Mouse (Mus musculus) limb, embryonic 12.5 days (tissue): ENCODE measurements around the gene Slc44a1. TPM values are rescaled to one million over a fixed set of nuclear protein-coding genes. Genes with fewer than 3 reads are reported as not detected.

Experiments used
- ATAC-seq: fragments of 200-750 bp; cut with Nextera tagmentation; 2 replicates; pipeline ENCODE4 v1.8.0; 2017; ENCODE audit warnings: low read depth, moderate TSS enrichment; ENCODE audit not compliant: insufficient number of reproducible peaks, insufficient read depth, low FRiP score, low TSS enrichment
- H3K27ac ChIP-seq: fragments of 300-500 bp; sonication (generic); 2 replicates; pipeline ENCODE4 v1.5.1; 2016; ENCODE audit warnings: mild to moderate bottlenecking, moderate library complexity
- H3K27me3 ChIP-seq: fragments of 300-500 bp; sonication (generic); 2 replicates; pipeline ENCODE4 v1.6.1; 2016; ENCODE audit warnings: mild to moderate bottlenecking, moderate library complexity
- H3K36me3 ChIP-seq: fragments of 300-500 bp; sonication (generic); 2 replicates; pipeline ENCODE4 v1.6.1; 2016; ENCODE audit warnings: mild to moderate bottlenecking, moderate library complexity
- H3K4me1 ChIP-seq: fragments of 300-500 bp; sonication (generic); replicated peaks from 2 replicates; pipeline ENCODE4 v1.6.1; 2016
- H3K4me2 ChIP-seq: fragments of 300-500 bp; sonication (generic); 2 replicates; pipeline ENCODE4 v1.6.1; 2016; ENCODE audit warnings: mild to moderate bottlenecking, moderate library complexity
- H3K4me3 ChIP-seq: fragments of 300-500 bp; sonication (generic); replicated peaks from 2 replicates; pipeline ENCODE4 v1.5.1; 2016; ENCODE audit warnings: mild to moderate bottlenecking
- H3K9ac ChIP-seq: fragments of 300-500 bp; sonication (generic); replicated peaks from 2 replicates; pipeline ENCODE4 v1.6.1; 2016; ENCODE audit warnings: mild to moderate bottlenecking, moderate library complexity
- H3K9me3 ChIP-seq: fragments of 300-500 bp; sonication (generic); 2 replicates; pipeline ENCODE4 v1.6.1; 2016; ENCODE audit warnings: mild to moderate bottlenecking, moderate library complexity
- WGBS: fragments of 180-500 bp; shearing (Covaris S2); methylation state at CpG from one replicate; pipeline ENCODE4 v1.1.7; 2016; 5-methylcytosine and 5-hydroxymethylcytosine counted together
- polyA plus RNA-seq: library from polyadenylated mRNA; unstranded; fragments of >200 nt; fragmentation: Nextera tagmentation; extraction: Ambion mirVana; gene quantifications from 2 replicates; pipeline ENCODE4 v1.2.1, GENCODE M21; 2016

The Slc44a1 gene
- polyA plus RNA-seq, 1 experiment from 2014 or later = 34.5 TPM

DNA sequence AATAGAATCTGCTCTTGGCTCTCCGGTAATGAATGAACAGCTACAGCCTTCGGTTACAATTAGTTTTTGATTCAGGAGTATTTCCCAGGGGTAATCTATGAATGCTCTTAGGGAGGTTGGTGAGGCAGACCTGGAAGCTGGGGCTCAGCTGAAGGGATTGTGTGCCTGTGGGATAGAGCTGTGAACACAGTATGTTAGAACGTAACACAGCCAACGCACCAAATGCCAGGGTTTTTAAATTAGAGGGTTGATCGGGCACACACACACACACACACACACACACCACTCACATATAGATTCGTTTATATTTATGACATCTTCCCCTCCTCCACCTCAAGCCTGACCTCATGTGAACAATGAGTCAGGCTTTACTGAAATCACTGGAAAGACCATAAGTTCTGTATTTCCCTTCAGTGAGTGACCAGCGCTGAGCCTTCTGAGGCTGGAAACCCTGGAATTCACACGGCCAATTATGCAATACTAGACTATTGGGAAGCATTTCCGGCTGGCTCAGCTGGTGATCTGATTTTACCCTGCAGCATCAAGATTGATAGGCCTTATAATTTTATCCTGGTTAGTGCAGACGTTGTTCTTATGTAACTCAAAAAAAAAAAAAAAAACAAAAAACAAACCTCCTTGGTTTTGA lies 3.0 kb upstream of the Slc44a1 start:
- 50% methylated on average over 10 of the region's 10 CpGs for WGBS
- ATAC-seq = no peak

DNA sequence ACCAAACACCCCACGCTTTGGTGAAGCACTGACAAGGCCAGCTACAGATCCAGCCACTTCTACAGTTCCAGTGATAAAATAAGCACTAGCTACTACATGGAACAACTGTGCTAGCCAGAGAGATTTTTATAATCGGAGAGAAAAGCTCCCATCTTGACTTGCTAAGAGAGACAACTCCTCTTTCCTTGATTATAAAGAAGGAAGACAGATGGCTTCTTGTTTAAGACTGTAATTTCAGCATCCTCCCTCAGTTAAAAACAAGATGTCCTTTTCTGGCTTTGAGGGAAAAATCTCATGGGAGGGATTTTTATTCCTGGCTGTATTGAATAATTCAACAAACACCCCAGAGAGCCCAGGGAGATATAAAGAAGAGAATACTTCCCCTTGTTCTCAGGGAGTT lies 1.8 kb upstream of the Slc44a1 start:
- no peak overlapping the region for H3K9ac ChIP-seq
- H3K9me3 ChIP-seq = no peaks in the 10 kb centered on the region
- H3K4me1 ChIP-seq = peaks cover 51% of the 10 kb centered on the region
- no peak overlapping the region for H3K4me3 ChIP-seq
- no peaks in the 10 kb centered on the region for H3K27me3 ChIP-seq
- H3K36me3 ChIP-seq = no peaks in the 10 kb centered on the region
- 73% methylated on average over 2 of the region's 2 CpGs for WGBS
- ATAC-seq = no peak
- peak overlapping the region; percentile 2; the same call in 1 of the 2 replicates for H3K4me2 ChIP-seq
- peak overlapping the region; percentile 17; the same call in 1 of the 2 replicates for H3K27ac ChIP-seq

More for the DNA sequence above, 3.0 kb upstream of the Slc44a1 start:
- peaks cover 39% of the 10 kb centered on the region for H3K4me1 ChIP-seq
- H3K27ac ChIP-seq = peak overlapping the region; percentile 59; the same call in 1 of the 2 replicates
- H3K36me3 ChIP-seq = no peaks in the 10 kb centered on the region
- no peak overlapping the region for H3K4me2 ChIP-seq
- H3K27me3 ChIP-seq = no peaks in the 10 kb centered on the region
- H3K4me3 ChIP-seq = no peak overlapping the region
- no peaks in the 10 kb centered on the region for H3K9me3 ChIP-seq
- H3K9ac ChIP-seq = no peak overlapping the region

DNA sequence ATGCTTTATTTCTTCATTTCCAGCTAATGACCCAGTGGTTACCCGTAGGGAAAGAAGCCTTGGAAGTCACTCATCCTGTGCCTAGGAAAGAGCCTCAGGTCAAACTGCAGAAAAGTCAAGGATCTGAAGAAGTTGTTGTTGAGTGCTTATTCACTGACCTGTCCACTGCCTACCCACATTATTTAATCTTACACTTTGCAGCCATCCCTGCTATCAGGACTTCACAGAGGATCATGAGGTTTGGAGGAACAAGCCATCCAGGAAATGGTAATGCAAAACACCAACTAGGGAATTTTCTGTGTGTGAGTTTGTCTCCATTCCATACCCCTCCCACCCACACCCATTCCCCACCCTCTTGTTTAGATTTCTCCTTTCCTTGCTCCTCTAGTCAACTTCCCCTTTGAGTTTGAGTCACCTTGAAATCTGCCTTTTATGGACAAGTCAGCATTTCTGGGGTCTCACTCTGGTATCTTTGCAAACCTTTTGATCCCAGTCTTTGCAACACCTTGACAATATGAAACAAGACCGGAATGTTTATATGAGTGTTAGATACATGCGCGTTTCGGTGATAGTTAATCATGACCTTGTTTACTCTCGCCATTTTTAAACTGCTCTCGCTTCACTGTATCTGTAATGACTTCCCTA lies 1.3 kb upstream of the Slc44a1 start:
- Histone ChIP-seq H3K4me3 (peak overlapping the region; percentile 81; the same call in 1 of the 2 replicates), H3K9ac (no peak overlapping the region), H3K27me3 (no peaks in the 10 kb centered on the region), H3K27ac (no peak overlapping the region), H3K4me2 (peak overlapping the region; percentile 98), H3K9me3 (no peaks in the 10 kb centered on the region), H3K36me3 (no peaks in the 10 kb centered on the region), H3K4me1 (peaks cover 53% of the 10 kb centered on the region)
- no peak for ATAC-seq
- 77% methylated on average over 7 of the region's 7 CpGs for WGBS

DNA sequence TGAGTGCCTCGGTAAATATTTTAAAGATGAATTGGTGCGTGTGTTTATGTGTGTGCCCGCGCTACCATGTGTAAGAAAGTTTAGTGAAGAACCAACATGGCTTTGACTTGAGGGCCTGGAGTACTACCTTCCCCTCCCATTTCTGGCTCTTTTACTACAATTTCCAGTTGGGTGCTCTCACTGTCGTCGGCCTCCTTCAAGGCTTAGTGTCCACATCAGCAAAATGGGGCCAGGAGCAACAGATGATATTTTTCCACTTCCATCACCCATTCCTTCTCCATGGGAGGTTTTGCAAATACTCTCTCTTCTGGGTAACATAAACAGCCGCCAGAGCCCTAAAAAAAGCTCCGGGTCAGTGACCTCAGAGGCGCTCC lies 590 bp upstream of the Slc44a1 start:
- no peak for ATAC-seq
- peak overlapping the region; percentile 82 for H3K27ac ChIP-seq
- H3K4me2 ChIP-seq = peak overlapping the region; percentile 98
- H3K36me3 ChIP-seq = no peaks in the 10 kb centered on the region
- 15% methylated on average over 9 of the region's 9 CpGs for WGBS
- peak overlapping the region; percentile 80 for H3K9ac ChIP-seq
- no peaks in the 10 kb centered on the region for H3K9me3 ChIP-seq
- peaks cover 57% of the 10 kb centered on the region for H3K4me1 ChIP-seq
- H3K4me3 ChIP-seq = peak overlapping the region; percentile 81
- no peaks in the 10 kb centered on the region for H3K27me3 ChIP-seq

DNA sequence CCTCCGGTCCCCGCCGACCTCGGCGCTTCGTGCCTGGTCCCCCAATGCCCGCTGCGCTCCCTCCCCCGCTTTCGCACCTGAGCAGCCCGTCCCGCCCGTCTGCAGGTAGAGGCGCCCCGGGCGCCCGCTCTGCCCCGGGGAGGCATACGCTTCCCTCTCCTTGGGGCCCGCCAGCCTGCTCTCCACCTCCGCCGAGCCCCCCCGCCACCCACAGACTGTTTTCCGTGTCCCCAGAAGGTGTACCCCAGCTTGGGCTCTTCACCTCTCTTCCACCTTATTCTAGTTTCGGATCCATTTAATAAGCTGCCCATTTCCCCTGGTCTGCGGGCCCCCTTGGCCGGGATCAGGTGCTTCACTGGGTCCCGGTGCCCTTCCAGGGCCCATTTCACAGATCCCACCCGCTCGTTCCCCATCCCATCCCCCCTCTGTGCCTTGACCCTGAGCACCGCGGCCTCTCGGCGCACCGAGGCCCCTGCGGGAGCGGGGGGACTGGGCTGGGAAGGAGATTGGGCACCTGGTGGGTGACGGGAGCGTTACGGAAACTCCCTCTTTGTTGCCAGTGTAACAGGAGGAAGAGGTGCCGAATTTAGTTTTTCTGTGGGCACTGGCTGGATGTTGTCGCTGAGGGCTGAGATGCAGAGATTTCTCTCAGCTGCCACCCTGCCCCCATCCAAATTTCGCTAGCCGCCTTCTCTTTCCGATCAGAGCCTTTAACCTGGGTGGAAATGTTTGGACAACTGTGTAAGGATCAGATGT lies 781 bp downstream of the Slc44a1 start:
- H3K4me3 ChIP-seq = peak overlapping the region; percentile 81
- no peaks in the 10 kb centered on the region for H3K9me3 ChIP-seq
- H3K4me2 ChIP-seq = peak overlapping the region; percentile 98
- peaks cover 57% of the 10 kb centered on the region for H3K4me1 ChIP-seq
- H3K9ac ChIP-seq = peak overlapping the region; percentile 80
- no peaks in the 10 kb centered on the region for H3K27me3 ChIP-seq
- no peaks in the 10 kb centered on the region for H3K36me3 ChIP-seq
- WGBS = under 1% methylated on average over 45 of the region's 45 CpGs
- peak; percentile 6; the same call in 1 of the 2 replicates for ATAC-seq
- H3K27ac ChIP-seq = peak overlapping the region; percentile 82

DNA sequence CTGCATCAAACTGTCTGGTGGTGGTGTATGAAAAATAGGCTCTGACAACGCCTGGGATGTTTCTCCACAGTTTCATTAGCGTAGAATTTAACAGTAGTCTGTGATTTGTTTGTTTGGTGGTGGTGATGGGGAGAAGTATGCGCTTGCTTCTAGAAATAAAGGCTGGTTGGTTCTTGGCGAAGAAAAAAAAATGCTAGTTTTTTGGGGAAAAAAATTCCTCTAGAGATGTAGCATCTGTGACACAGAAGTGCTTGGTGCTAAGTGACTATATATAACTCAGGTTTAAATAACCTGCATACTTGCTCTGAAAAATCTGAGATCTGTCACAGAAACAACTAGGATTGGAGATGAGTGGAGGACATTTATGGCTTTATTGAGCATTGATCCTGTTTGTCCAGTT lies 1.5 kb downstream of the Slc44a1 start:
- Histone ChIP-seq H3K36me3 (no peaks in the 10 kb centered on the region), H3K27me3 (no peaks in the 10 kb centered on the region), H3K9me3 (no peaks in the 10 kb centered on the region), H3K9ac (0 out of 2 replicates have a peak overlapping the region, but pooled peaks have one; percentile 80), H3K4me1 (peaks cover 57% of the 10 kb centered on the region), H3K4me2 (peak overlapping the region; percentile 98), H3K27ac (no peak overlapping the region), H3K4me3 (peak overlapping the region; percentile 81)
- WGBS = 23% methylated on average over 4 of the region's 4 CpGs
- ATAC-seq = no peak

DNA sequence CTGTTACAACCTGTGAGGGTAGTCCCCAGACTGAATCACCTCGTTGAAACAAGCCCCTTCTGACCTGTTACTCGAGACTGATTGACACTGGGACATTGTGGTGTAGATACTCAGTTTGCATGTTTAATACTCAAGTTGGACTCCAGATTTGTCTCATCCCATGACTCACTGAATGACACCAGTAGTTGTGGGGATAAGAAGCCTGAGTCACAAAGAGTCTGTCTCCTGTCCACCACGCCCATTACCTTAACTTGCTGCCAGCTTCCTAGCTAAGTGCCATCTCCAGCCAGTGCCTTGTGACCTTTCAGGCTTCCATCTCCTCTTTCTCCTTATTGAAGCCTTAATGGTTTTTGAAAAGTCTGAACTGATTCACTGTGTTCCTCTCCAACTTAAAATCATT lies 6.0 kb downstream of the Slc44a1 start:
- no peaks in the 10 kb centered on the region for H3K9me3 ChIP-seq
- no peak overlapping the region for H3K4me2 ChIP-seq
- H3K4me1 ChIP-seq = peaks cover 29% of the 10 kb centered on the region
- no peak overlapping the region for H3K27ac ChIP-seq
- H3K4me3 ChIP-seq = no peak overlapping the region
- ATAC-seq = no peak
- no peaks in the 10 kb centered on the region for H3K36me3 ChIP-seq
- 77% methylated on average over 3 of the region's 3 CpGs for WGBS
- H3K9ac ChIP-seq = no peak overlapping the region
- H3K27me3 ChIP-seq = no peaks in the 10 kb centered on the region

DNA sequence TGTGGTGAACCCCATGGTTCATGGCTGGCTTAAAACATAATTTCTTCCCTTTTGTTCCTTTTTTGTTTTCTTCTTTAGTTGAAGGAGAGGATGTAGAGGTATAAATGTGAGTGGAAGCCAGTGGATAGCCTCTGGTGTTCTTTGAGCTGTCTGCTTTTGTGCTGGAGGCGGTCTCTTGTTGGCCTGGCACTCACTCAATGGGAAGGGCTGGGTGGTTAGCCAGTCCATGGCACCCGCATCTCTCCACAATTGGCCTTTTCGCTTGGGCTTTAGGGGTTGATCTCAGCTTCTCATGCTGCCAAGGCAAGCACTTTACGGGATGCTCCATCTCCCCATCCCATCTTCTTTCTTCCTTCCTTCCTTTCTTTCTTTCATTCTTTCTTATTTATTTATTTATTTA lies 7.6 kb downstream of the Slc44a1 start:
- no peak overlapping the region for H3K4me2 ChIP-seq
- peaks cover 17% of the 10 kb centered on the region for H3K4me1 ChIP-seq
- no peaks in the 10 kb centered on the region for H3K36me3 ChIP-seq
- ATAC-seq = no peak
- no peak overlapping the region for H3K9ac ChIP-seq
- H3K27ac ChIP-seq = no peak overlapping the region
- H3K9me3 ChIP-seq = no peaks in the 10 kb centered on the region
- no peak overlapping the region for H3K4me3 ChIP-seq
- H3K27me3 ChIP-seq = no peaks in the 10 kb centered on the region
- 94% methylated on average over 4 of the region's 4 CpGs for WGBS

DNA sequence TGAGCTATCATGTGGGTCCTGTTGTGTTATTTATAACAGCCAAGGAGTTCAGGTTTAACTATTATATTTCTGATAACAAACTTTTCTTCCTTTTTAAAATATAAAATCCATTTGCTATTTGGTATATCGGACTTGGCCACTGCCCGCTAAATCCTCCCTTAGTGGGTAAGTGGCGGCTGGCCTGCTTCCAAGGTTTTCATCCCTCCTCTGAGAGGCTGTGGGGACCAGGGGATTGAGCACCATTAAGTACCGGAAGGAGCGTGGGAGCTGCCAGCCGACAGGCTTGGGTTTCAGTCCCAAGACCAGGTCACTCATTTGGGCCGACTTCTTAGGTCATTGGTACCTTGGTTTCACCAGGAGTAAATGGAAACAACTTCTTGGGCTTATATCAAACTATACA lies 10.5 kb downstream of the Slc44a1 start:
- Histone ChIP-seq H3K4me3 (no peak overlapping the region), H3K36me3 (no peaks in the 10 kb centered on the region), H3K4me2 (no peak overlapping the region), H3K27ac (no peak overlapping the region), H3K4me1 (peaks cover 13% of the 10 kb centered on the region), H3K27me3 (no peaks in the 10 kb centered on the region), H3K9me3 (no peaks in the 10 kb centered on the region), H3K9ac (no peak overlapping the region)
- WGBS = 82% methylated on average over 7 of the region's 7 CpGs
- ATAC-seq = no peak

DNA sequence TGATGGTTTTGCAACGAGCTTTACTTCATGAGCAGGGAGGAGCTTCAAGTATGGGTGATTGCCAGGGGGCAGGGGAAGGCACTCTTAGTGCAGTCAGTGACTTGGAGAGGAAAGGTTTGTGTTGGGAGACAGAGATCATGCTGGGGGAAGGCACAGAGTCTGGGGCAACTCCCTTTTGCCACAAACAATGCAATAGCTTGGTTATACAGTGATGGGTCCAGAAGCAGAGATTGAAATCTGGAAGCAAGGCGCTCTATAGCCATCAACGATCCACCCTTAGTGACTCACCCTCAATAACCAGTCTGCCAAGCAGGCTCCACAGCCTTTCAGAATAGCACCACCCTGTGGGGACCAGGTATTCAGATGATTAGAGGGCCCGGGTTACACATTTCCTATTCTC lies 11.7 kb downstream of the Slc44a1 start:
- WGBS = 63% methylated on average over 4 of the region's 4 CpGs
- H3K36me3 ChIP-seq = no peaks in the 10 kb centered on the region
- no peak overlapping the region for H3K9ac ChIP-seq
- no peaks in the 10 kb centered on the region for H3K9me3 ChIP-seq
- H3K4me1 ChIP-seq = peaks cover 13% of the 10 kb centered on the region
- ATAC-seq = no peak
- no peak overlapping the region for H3K4me2 ChIP-seq
- no peak overlapping the region for H3K4me3 ChIP-seq
- H3K27me3 ChIP-seq = no peaks in the 10 kb centered on the region
- no peak overlapping the region for H3K27ac ChIP-seq

DNA sequence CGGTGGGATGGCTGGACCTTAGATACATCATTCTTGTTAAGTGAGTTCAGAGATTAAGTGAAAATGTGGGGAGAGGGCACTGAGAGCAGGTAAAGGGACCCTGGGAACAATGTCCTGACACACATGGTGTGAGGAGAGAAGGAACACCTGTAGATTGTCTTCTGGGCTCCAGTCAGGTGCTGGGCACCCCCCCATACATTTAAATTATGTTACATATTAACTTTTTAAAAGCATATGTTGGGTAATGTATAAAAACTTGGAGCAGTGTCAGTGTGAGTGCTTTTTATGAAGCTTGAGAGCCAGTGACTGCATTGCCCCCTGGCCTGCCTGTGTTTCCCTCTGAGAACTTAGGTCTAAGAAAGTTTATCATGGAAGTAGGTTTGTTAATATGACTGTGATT lies 12.2 kb downstream of the Slc44a1 start:
- Histone ChIP-seq H3K4me1 (peaks cover 13% of the 10 kb centered on the region), H3K4me2 (no peak overlapping the region), H3K9me3 (no peaks in the 10 kb centered on the region), H3K27me3 (no peaks in the 10 kb centered on the region), H3K9ac (no peak overlapping the region), H3K36me3 (no peaks in the 10 kb centered on the region), H3K4me3 (no peak overlapping the region), H3K27ac (no peak overlapping the region)
- WGBS = 88% methylated on average over 1 of the region's 1 CpGs
- ATAC-seq = no peak
